Mouse (Mus musculus) CH12F3 (cell line): ENCODE measurements around the gene Pdik1l.

Experiments
- in situ Hi-C: fragments of 300-500 bp; cut with MboI; formaldehyde crosslinking; loops from 2 replicates; pipeline ENCODE4 v1.14.3; 2020; ENCODE audit warnings: low sequenced_read_pairs

Pdik1l gene

GRCm38 (mm10) chr4:134243516-134244250 is 44.0 kb downstream of the Pdik1l start, which contains the start of gene E130218I03Rik:
Gene E130218I03Rik (plus strand): TSS chr4:134243662.
- in situ Hi-C loops: no loop called here

- in situ Hi-C loops: no loop called here
These were observed 49.0 kb downstream of the Pdik1l start for GRCm38 (mm10) chr4:134238686-134239085.

GRCm38 (mm10) chr4:134238279-134238651 is 49.4 kb downstream of the Pdik1l start, which contains the start of gene Cnksr1:
Gene Cnksr1 (minus strand): TSS chr4:134238399.
- in situ Hi-C loops: no loop called here

- in situ Hi-C loops: no loop called here
These were observed 50.0 kb downstream of the Pdik1l start for GRCm38 (mm10) chr4:134237582-134238278.

- in situ Hi-C loops: no loop called here
These were observed 52.8 kb downstream of the Pdik1l start for GRCm38 (mm10) chr4:134234876-134235275.

GRCm38 (mm10) chr4:134230431-134230830 is 57.3 kb downstream of the Pdik1l start:
- in situ Hi-C loops: no loop called here

GRCm38 (mm10) chr4:134227194-134227593 is 60.5 kb downstream of the Pdik1l start, which contains the start of gene Catsper4:
Gene Catsper4 (minus strand): TSS chr4:134227383.
- in situ Hi-C loops: no loop called here
